Mouse (Mus musculus): ENCODE results near the gene Pde6d.
"Not testable (repeated sequence)": the region's sequence is repeated elsewhere in the genome, so short reads cannot be mapped to it uniquely, and the experiment has no call there.

Pde6d gene

DNA sequence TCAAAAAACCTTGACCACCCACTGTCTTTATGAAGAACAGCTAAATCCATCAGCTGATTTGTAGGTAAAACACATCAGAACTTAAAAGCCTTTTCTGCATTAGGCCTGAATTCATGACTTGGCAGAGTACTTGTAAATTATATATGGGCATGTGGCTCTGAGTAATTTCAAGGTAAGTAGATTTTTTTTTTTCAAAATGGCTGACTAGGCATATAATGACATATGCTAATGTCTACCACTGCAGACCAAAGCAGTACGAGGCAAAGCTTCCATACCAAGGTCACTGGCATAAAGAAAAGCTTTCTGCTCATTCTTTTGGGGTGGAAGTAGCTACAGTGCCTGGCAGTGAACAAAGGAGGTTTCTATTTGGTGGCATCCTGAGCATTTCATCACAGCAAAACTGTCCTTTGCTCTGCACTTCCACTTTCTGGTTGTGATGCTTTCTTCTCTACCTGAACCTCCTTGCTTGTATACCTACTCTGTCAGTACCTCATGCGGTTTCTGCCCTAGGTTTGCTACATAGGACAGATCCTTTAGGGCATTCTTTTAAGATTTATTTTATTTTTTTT, 13.1 kb downstream of the Pde6d start:
- DNase-seq (ENCODE audit: low read depth, low spot score): no peak

DNA sequence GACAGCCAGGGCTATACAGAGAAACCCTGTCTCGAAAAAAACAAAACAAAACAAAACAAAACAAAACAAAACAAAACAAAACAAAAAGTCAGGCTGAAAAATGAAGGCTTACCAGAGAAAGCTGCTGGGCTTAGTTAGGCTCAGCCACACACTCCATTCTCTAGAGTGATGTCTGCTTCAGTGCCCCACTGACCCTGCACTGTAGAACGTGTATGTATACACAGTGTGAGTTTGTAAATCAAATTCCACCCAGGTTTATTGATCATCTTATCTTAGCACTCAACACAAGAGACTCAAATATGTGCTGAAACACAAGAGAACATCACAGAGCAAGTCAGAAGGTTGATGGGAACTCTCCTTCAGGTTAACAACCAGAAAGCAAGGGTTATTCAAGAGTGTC, 14.0 kb downstream of the Pde6d start:
- no peak for DNase-seq (ENCODE audit: low read depth, low spot score)

DNA sequence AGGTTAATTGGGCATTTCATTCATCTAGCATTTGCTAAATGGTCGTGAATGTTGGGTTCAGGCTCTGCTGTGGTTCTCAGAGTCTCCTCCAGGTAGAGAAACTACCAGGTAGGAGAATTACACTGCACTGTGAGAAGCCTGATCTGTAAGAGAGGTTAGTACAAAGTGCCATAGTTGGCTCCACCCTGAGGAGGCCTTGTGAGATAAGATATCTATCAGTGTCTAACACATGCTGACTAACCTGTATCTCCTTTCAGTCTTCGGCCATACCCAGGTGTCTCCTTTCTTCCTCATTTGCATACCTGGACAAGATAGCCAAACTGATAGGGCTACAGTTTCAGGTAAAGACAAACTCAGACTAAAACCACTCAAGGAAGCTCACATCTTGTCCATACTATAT, 19.8 kb downstream of the Pde6d start:
- DNase-seq (ENCODE audit: low read depth, low spot score): no peak

DNA sequence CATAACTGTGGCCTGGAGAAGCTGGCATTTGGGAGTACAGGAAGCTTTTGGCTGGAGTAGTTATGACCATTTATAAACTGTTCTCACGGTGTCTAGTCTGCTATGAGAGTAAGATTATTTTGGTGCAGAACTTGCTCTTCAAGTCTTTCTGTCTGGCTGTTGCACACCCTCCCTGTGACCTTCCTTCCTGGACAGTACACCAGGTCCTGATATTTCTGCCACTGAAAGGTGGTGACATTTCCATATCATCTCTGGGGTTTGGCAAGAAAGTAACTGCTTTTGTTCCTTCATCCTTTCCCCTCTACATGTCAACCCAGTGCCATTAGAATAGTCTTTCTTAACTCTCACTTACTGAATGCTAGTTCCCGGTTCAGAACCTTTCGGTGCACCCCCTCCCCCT, 23.2 kb downstream of the Pde6d start:
- DNase-seq (ENCODE audit: low read depth, low spot score): no peak

- DNase-seq (ENCODE audit: low read depth, low spot score): no peak
These were observed 24.6 kb downstream of the Pde6d start for GRCm38 (mm10) chr1:86557872-86558271.

- DNase-seq (ENCODE audit: low read depth, low spot score): no peak
These were observed 26.8 kb downstream of the Pde6d start for GRCm38 (mm10) chr1:86555665-86556064.

- DNase-seq (ENCODE audit: low read depth, low spot score): no peak
These were observed 30.6 kb downstream of the Pde6d start for GRCm38 (mm10) chr1:86551877-86552276.

DNA sequence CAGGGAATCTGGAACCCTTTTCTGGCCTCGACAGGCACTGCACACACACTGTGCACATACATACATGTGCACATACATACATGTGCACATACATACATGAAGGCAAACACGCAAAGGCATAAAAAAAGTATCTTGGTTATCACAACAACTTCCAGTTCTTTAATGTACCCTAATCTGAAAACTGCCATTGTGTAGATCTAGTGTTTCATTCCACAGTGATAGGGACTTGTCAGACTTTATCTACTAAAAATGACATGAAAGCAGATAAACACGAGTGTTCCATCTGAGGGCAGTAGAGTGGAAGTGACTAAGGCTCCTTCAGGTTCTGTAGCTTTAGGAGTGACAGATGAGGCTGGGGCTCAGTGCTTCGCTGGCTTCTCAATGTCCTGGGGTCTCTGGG, 31.1 kb downstream of the Pde6d start:
- DNase-seq (ENCODE audit: low read depth, low spot score): no peak

- no peak for DNase-seq (ENCODE audit: low read depth, low spot score)
These were observed 35.6 kb downstream of the Pde6d start for GRCm38 (mm10) chr1:86546797-86547196.

GRCm38 (mm10) chr1:86542584-86542983, 39.8 kb downstream of the Pde6d start:
- DNase-seq (ENCODE audit: low read depth, low spot score): no peak

GRCm38 (mm10) chr1:86539583-86539982, 42.8 kb downstream of the Pde6d start:
- DNase-seq (ENCODE audit: low read depth, low spot score): not testable (repeated sequence)

GRCm38 (mm10) chr1:86538383-86538782, 44.0 kb downstream of the Pde6d start:
- peak; percentile 72 for DNase-seq (ENCODE audit: low read depth, low spot score)

- DNase-seq (ENCODE audit: low read depth, low spot score): peak; percentile 84
These were observed 48.9 kb downstream of the Pde6d start for GRCm38 (mm10) chr1:86533411-86534130.

GRCm38 (mm10) chr1:86532362-86533051, 49.9 kb downstream of the Pde6d start:
- DNase-seq (ENCODE audit: low read depth, low spot score): peak; percentile 96

- DNase-seq (ENCODE audit: low read depth, low spot score): peak; percentile 91
These were observed 50.7 kb downstream of the Pde6d start for GRCm38 (mm10) chr1:86531547-86532321.

DNA sequence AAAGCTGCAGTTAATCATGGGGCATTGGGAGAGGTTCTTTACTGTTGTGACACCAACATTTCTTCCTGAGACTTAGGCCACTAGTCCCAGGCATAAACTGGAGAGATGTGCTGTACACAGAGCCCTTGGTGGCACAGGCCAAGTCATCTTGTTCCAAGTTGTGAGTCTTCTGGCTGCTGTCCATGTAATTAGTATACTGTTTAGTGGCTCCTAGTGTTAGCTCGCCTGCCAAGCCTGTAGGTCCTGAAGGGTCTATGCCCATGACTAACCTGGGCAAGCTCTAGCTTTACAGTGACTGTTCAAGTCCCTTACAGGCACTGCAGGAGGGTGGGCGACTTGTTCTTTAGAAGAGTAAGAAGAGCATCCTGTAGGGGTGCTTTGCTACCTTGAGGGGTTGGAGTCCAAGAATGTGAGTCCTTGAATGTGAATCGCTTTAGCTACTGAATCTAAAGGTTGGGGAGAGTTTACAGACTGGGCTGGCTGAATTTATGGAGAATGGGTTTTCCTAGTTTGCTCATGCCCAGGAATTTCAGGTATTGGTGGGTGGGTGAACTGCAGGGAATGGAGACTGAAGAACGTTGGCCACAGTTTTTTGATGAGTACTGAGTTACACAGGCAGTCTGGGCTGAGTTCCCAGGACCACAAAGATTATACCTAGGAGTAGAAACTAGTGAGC, 51.4 kb downstream of the Pde6d start:
- DNase-seq (ENCODE audit: low read depth, low spot score): peak; percentile 70

DNA sequence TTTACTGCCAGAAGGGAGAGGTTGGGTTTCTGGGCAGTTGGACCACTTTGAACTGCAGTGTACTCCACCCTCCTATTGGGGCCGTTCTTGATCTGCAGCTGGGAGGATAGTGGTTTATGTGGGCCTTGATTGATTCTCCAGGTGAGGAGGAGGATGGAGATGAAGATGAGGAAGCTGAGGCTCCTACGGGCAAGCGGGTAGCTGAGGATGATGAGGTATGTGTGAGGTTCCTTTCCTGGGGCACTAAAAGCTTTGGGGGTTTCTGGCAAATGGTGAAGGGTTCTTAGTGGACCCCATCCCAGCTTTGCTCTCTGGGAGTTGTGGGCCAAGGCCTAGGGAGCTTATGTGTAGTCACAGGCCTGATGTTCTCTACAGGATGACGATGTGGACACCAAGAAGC, 52.8 kb downstream of the Pde6d start:
- DNase-seq (ENCODE audit: low read depth, low spot score): no peak

GRCm38 (mm10) chr1:86528571-86529180, 53.8 kb downstream of the Pde6d start:
- DNase-seq (ENCODE audit: low read depth, low spot score): peak; percentile 78

GRCm38 (mm10) chr1:86527599-86528486, 54.6 kb downstream of the Pde6d start:
- peak; percentile 97 for DNase-seq (ENCODE audit: low read depth, low spot score)

All from ZHBTc4 (cell line).